Mouse (Mus musculus) cerebellum, adult 2 months (tissue): ENCODE data around the gene Cxcr6.

Experiments
- CTCF ChIP-seq: fragments of 200-500 bp; IDR thresholded peaks from 2 replicates; pipeline ENCODE4 v1.5.1; 2011; ENCODE audit warnings: low read depth, mild to moderate bottlenecking, control low read depth, low read length, moderate library complexity, borderline replicate concordance; ENCODE audit not compliant: insufficient read depth
- POLR2A ChIP-seq: fragments of 200-500 bp; IDR thresholded peaks from 2 replicates; pipeline ENCODE4 v1.6.1; 2011; ENCODE audit warnings: low read length, control low read depth, borderline replicate concordance; ENCODE audit not compliant: insufficient read depth

GRCm38 (mm10) chr9:123852449-123853390 is 46.4 kb downstream of the Cxcr6 start:
- TF ChIP-seq CTCF (no peak), POLR2A (no peak)
